Mouse (Mus musculus) cerebellum, adult 9-10 months (tissue): ENCODE measurements around the gene Tmbim1.

Experiments
- DNase-seq: peaks from one replicate; pipeline ENCODE4 v3.0.0; 2022

The Tmbim1 gene

GRCm38 (mm10) chr1:74294733-74295455, 10.5 kb downstream of the Tmbim1 start:
- no peak for DNase-seq

GRCm38 (mm10) chr1:74294090-74294643, 11.3 kb downstream of the Tmbim1 start:
- DNase-seq: peak; percentile 24

DNA sequence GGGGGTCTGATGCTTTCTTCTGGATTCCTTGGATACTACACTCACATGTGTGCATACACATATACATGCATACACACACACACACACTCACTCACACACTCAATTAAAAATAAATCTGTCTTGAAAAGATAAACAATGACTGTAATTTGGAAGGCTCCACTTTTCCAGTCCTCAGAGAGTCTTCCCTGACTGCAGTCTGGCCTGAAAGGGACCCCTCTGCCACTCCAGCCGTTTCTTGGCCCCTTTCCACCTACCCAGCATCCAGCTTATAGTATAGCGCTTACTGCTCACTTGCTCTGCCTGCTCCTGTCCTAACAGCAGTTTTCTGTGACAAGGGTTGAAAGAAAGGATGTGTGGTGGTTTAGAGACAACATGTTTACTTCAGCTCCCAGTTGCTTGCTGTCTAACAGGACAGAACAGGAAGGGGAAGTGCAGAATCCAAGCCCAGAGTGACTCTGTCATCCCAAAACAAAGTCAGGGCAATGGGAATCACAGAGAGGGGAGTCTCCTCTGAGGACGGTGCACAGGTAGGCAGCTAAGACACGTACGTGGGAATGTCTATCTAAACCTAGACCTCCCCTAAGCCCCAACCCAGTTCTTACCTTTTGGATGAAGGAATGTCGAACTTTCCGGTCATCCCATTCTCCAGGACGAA, 12.0 kb downstream of the Tmbim1 start:
- peak; percentile 19 for DNase-seq

DNA sequence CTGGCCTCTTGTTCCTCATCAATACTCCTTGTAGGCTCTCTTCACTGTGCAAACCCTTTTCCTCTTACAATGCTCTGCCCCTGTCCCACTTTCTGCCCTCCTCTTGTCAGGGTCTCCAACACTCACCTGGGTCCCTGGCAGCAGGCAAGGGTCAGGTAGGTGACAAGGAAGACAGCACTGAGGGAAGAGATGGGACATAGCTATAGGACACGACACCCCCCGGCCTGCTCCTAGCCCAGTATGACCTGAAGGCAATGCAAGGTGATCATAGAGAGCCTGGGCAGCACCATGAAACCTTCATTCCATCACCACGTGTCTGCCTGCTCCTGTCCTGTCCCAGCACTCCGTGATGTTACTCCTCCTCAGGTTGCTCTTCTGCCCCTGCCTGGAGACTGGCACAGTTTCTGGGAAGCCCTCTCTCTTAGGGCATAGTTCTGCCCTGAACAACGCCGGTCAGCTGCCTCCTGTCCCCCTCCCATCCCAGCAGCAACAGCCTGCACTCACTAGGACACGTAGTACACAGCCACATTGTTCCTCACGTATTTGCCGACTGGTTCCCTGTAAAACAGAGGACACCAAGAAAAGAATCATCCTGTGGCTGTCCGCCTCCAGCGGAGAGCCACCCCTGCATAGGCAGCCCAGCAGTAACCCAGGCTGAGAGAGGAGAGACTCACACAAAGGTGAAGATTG, 12.9 kb downstream of the Tmbim1 start:
- no peak for DNase-seq

- peak; percentile 55 for DNase-seq
These were observed 15.3 kb downstream of the Tmbim1 start for GRCm38 (mm10) chr1:74290141-74290540.

DNA sequence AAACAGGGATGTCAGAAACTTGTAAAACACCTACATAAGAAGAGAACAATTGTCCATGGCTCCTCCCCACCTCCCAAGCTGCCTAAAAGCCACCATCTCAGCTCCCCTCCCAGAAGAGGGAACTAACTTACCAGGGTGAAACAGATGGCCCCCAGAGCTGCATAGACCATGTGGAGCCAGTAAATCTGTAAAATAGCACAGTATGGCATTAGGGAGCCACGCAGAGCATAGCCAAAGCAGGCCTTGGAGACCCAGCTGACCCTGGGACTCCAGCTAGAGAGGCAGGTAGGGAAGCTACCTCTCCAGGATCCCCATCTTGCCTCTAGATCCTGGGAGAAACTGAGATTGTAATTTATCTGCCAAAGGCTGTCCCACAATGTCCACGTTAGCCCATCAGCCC, 15.7 kb downstream of the Tmbim1 start:
- DNase-seq: no peak

- DNase-seq: peak; percentile 31
These were observed 16.2 kb downstream of the Tmbim1 start for GRCm38 (mm10) chr1:74289248-74289647.

DNA sequence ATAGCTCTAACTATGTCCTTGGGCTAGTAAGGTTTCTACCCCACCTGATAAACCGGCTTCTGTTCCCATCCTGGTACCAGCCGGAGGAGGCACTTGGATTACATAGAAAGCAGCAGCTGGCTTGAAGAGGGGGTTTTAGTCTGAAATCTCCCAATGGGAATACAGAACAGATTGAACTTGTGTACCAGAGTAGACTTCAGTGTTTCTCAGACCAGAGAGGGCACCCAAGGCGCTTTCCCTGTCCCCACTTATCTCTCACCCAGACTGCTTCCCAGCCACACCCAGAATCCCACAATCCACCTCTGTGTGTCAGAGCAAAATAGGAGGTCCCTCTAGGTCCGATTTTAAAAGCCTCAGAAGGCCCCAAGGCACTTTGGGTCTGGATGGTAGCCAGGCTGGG, 17.1 kb downstream of the Tmbim1 start:
- DNase-seq: peak; percentile 35

DNA sequence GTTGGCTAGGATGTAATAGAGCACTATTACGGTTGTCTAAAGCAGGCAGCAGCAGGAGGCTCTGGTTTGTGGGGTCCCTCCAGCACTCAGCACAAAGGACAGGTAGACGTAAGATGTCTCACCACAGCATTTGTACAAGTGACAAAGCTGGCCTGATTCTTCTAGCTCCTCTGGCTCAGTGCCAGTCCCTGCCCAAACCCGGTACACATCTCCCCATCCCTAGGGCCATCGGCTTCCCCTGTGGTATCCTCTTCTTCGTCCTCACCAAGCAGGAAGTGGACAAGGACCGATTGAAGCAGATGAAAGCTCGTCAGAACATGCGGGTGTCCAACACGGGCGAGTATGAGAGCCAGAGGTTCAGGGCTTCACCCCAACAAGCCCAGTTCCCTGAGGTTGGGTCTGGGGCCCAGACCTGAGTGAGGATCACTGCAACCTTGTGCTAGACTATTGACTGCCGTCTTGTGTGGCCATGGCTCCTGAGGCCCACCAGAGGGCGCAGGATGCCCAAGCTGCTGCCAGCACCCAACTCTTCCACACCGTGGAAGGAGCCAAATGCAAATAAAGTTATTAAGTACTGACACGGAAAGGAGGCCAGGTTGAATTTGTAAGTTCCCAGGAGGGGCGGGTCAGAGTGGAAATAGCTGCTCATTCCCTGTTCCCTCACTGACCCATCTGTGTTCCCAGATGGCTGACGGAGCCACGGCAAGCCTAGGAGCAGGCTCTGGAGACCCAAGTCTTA, 18.4 kb downstream of the Tmbim1 start:
- peak; percentile 70 for DNase-seq

DNA sequence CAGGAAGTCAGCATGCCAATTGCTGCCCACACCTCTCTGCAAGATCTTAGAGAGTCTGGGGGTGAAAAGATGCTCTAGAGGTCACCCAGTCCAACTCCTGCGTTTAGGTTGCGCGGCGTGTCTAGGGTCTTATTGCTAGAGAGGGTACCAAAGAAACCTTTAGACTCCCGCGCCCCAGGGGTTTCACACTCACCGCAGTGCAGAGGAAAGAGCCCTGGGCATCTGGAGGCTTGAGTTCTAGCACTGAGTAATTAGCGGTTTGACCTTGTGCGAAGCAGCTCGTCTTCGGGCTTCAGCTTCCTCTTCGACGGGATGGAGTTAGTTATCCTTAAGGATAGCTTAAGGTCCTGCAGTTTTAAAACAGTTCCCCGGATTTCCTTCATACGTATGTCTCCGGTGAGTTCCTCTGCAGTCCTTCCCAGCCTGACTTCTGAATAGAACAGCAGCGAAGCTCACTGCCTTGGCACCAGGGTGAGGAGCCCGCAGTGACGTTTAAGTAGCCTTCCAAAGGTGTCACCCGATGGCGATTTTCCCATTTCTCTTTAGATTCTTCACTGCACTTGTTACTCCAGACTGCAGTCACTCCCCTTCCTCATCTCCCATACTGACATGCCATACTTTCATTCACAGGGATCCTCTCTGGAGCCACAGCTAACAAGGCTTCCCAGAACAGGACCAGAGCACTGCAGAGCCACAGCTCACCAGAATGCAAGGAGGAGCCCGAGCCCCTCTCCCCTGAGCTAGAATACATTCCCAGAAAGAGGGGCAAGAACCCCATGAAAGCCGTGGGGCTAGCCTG, 20.0 kb downstream of the Tmbim1 start:
- DNase-seq: peak; percentile 76

DNA sequence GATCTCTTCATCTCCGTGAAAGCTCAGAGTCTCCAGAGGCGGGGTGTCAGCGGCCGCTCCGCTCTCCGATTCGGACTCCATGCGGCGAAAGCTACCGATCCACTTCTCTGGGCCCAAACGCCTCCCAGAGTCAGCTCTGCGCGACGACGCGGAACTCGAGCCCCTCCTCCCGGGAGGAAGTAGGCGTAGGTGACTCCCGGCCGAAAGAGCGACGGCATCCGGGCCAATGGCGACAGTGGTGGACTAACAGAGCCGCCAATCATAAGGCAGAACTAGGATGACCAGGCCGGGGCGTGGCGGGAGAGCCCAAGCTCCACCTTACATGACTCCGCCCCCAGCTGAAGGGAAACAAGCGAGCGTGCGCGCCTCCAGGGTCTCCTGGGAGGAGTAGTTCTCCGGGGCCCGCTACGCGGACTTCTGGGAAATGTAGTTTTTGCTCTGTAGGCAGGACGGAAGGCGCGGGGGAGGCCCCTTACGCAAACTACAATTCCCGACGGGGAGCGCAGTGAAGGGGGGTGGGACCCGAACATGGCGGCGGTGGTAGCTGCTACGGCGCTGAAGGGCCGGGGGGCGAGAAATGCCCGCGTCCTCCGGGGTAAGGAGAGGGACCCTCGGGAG, 20.8 kb downstream of the Tmbim1 start, which contains the start of the genes Aamp and Pnkd:
Aamp (minus strand) TSS at position 196 of the 618 bp plus-strand sequence.
Pnkd (plus strand) TSS at position 388 of the 618 bp plus-strand sequence.
- peak; percentile 100 for DNase-seq

GRCm38 (mm10) chr1:74283686-74284463, 21.5 kb downstream of the Tmbim1 start:
- DNase-seq: peak; percentile 71

GRCm38 (mm10) chr1:74282896-74283625, 22.4 kb downstream of the Tmbim1 start:
- DNase-seq: peak; percentile 64

DNA sequence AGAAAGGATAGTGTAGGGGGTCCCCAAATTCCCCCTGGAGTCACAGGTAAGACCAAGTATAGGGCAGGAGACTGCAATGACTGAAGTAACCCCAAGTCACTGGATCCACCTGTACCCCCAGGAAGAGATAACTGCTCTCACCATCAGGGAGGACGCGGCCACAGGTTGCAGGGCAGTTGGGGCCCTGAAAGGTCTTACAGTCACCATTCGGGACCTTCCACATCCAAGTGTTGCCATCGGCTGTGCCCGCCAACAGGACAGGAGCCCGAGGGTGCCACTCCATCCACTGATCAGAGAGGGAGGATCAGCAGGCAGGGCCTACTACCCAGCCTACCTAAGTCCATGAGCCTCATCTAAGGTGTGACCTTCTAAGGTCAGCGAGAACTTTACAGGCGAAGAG, 23.5 kb downstream of the Tmbim1 start:
- DNase-seq: peak; percentile 18

GRCm38 (mm10) chr1:74281372-74281771, 24.1 kb downstream of the Tmbim1 start:
- DNase-seq: no peak

DNA sequence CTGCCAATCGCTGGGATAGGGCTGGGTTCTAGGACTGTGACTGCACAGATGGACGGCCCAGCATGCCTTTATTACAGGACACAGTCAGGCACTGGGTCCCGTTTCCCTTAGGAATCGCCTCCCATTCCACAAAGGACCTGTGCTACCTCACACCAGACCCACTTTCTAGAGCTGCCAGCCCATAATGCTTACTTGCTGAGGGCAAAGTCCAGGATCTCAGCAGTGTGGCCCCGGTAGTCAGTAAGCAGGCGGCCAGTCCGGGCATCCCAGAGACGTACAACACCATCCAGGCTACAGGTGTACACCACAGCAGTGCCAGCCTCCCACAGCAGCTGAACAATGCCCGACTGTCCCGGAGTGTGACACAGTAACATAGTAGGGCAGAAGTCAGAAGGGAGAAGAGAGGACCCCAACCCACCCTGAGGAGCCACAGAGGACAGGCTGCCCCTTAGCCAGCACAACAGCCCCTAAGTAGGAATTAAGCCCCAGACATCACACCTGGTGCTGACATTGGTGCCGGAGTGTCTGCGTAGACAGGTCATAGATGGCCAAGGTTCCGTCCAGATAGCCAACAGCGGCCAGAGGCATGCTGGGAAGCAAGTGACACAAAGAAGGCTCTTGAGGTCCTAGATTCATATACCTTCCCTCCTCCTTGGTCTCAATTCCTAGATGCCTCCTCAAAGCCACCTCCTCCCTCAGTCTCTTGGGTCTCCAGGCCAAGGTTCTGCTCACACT, 24.7 kb downstream of the Tmbim1 start:
- peak; percentile 23 for DNase-seq

GRCm38 (mm10) chr1:74278988-74279387, 26.4 kb downstream of the Tmbim1 start:
- DNase-seq: no peak

DNA sequence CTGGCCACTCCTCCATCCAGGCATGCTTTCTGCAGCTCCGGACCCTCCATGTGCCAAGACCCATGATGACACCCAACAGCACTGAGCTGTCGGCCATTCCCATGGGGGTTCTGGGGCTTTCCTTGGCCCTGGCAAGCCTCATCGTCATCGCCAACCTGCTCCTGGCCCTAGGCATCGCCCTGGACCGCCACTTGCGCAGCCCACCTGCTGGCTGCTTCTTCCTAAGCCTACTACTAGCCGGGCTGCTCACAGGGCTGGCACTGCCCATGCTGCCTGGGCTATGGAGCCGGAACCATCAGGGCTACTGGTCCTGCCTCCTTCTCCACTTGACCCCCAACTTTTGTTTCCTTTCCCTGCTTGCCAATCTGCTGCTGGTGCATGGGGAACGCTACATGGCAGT, 26.9 kb downstream of the Tmbim1 start, which contains the start of gene Gpbar1:
Gpbar1 (plus strand) TSS at position 13 of the 400 bp plus-strand sequence.
- no peak for DNase-seq
